Mouse (Mus musculus) cortical plate, adult 2 months (tissue): ENCODE data around the gene Syt15.

Source experiments
- CTCF ChIP-seq: fragments of 200-500 bp; IDR thresholded peaks from 2 replicates; pipeline ENCODE4 v1.5.1; 2011; ENCODE audit warnings: mild to moderate bottlenecking, control low read depth, low read length; ENCODE audit not compliant: insufficient read depth; ENCODE audit errors: extremely low read depth
- POLR2A ChIP-seq: fragments of 200-500 bp; IDR thresholded peaks from 2 replicates; pipeline ENCODE4 v1.6.1; 2011; ENCODE audit warnings: mild to moderate bottlenecking, low read length, control low read depth; ENCODE audit not compliant: insufficient read depth; ENCODE audit errors: extremely low read depth

- TF ChIP-seq CTCF, result no peak
- TF ChIP-seq POLR2A, result no peak
These were observed 9.6 kb downstream of the Syt15 start for GRCm38 (mm10) chr14:34228830-34229506.
